Mouse (Mus musculus) layer of hippocampus, postnatal 14 days (tissue): ENCODE measurements around the gene Pidd1. TPM values are rescaled to one million over a fixed set of nuclear protein-coding genes. Genes with fewer than 3 reads are reported as not detected.

ENCODE experiments used
- DNase-seq, 2 experiments: peaks; one replicate each; pipeline ENCODE4 v3.0.0; 2021 to 2022; ENCODE audit warnings: low spot score in 2 of 2, mixed read lengths in 1 of 2
- total RNA-seq, 2 experiments: library from RNA; stranded (reverse); gene quantifications; 2 replicates each; pipeline ENCODE4 v1.2.3; 2021

Pidd1 gene
- total RNA-seq, 2 experiments from 2014 or later, result 1.9 TPM

DNA sequence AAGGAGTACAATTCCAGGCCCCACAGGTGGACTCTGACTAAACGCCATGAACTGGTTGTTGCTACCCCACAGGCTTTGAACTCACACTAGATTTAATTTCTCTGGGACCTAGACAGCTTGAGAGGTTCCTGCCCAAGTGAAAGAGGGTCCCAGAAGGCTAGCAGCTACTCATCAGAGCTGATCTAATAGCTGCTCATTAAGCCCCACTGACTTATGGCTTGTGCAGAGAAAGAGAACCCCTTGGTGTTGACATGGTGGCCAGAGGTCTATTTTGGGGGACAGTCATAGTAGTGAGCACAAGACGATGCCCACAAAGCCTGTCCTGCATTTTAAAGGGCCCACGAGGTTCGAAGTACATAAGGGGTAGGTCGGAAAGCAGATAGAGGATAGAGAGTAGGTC is 30.3 kb upstream of the Pidd1 start:
- no peak for DNase-seq

- DNase-seq, result no peak
These were observed 28.9 kb upstream of the Pidd1 start for GRCm38 (mm10) chr7:141472763-141473162.

DNA sequence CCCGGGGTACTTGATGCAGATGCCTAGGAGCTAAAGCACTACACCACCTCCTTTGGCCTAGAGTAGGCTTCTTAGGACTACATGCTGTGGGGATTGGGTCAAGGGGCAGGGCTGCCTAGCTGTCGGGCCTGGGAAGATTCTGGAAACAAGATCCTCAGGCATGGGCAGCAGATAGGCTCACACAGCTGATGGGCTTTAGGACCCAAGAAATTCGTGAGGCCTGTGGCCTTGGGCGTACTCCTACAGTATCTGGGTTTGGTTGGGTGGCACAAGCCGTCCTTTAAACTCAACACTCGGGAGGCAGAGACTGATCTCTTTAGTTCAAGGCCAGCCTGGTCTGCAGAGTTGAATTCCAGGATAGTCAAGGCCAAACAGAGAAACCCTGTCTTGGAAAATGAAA is 28.4 kb upstream of the Pidd1 start:
- DNase-seq, result no peak

- no peak for DNase-seq
These were observed 27.4 kb upstream of the Pidd1 start for GRCm38 (mm10) chr7:141471236-141471635.

GRCm38 (mm10) chr7:141470637-141470944 is 26.8 kb upstream of the Pidd1 start:
- DNase-seq, result no peak

DNA sequence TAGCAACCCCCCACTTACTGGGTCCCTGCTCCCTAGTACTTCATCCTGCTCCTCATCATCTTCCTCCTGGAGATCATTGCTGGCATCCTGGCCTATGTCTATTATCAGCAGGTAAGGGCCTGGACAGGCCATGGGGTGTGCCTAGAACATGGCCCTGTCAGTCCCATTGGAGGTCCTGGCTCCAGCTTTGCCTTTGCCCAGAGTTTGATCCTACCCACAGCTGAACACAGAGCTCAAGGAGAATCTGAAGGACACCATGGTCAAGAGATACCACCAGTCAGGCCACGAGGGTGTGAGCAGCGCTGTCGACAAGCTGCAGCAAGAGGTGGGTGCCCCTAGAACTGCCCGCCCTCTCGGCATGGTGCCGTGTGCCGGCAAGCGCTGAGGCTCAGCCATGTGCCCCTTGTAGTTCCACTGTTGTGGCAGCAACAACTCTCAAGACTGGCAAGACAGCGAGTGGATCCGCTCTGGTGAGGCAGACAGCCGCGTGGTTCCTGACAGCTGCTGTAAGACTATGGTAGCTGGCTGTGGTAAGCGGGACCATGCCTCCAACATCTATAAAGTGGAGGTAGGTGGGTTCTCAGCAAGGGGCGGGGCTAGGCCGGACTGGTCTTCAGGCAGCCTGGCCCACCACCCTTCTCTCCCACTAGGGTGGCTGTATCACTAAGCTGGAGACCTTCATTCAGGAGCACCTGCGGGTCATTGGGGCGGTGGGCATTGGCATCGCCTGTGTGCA is 26.2 kb upstream of the Pidd1 start:
- no peak for DNase-seq

DNA sequence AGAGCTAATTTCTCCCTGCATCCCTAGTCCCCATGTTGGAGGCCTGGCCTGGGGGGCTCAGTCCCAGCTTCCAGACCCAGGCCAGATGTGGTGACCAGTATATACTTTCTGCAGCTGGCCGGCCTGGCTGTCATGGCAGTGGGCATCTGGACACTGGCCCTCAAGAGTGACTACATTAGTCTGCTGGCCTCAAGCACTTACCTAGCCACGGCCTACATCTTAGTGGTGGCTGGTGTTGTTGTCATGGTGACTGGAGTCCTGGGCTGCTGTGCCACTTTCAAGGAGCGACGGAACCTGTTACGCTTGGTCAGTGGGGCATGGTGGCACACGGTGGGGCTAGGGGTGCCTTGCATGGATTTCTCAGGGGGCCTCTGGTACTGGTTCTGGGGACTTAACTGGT is 25.5 kb upstream of the Pidd1 start:
- no peak for DNase-seq

DNA sequence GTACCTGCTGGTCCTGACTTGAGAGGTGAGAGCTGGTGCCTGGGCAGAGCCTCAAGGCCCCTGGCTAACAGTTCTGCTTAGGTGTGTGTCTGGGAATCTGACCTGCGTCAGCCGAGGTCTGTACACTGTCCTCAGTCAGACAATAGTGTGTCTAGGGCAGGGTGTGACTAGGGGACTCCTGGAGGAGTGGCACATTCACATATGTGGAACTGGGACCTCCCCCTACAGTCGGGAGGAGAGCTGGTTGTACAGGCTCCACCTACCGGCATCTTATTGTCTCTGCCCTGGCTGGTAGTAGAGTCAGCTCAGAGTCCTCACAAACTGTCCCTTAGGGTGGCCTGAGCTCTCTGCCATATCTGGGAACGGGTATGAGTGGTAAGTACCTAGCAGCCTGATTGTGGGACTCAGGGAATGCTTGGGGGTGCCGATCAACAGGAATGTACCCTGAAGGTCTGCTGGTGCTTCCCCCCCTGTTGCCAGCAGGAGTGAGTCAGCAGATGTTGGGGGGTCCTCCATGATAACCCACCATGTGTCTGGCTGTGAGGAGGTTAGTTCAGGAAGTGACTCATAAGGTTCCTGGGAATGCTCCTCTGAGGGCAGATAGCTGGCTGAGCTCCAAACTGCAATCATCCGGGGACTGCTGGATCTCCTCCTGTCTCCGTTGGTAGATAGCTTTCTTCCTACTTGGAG is 24.8 kb upstream of the Pidd1 start:
- peak in 1 of 2 experiments; percentile 61 for DNase-seq

DNA sequence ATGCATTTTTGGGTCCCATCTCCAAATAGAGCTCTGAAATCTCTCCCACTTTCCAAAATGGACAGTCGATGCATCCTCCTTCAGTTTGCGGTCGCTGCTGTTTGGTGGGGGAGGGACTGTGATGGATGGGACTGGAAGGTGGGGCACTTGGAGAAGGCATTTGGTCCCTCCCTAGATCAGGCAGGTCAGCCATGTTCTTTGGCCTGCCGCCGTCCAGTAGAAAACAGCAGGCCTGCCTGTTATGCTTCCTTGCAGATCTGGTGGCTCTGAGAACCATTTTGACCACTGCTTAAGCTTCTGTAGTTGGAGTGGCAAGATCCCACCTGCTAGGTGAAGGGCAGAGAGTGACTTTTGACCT is 24.3 kb upstream of the Pidd1 start:
- no peak for DNase-seq

- DNase-seq, result peak in 1 of 2 experiments; percentile 54
These were observed 23.6 kb upstream of the Pidd1 start, which contains the start of gene Cd151 for GRCm38 (mm10) chr7:141467230-141468030. Gene Cd151 (plus strand): TSS chr7:141467392.

- no peak for DNase-seq
These were observed 22.9 kb upstream of the Pidd1 start for GRCm38 (mm10) chr7:141466607-141467148.

DNA sequence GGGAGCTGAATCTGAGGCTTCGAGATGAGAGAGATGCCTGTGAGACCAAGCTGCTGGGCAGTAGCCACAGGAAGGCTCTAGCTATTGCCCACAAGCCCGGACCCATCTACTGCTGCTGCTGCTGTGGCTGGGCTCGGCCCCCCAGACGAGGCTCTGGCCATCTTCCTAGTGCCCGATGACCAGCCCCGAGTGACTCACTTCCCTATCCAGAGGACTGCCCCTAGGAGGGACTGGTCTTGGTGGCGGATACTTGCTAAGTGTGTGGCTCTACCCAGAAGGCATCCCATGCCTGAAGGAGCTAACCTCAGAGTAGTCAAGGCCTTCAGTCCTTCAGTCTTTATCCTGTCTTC is 22.2 kb upstream of the Pidd1 start:
- no peak for DNase-seq

DNA sequence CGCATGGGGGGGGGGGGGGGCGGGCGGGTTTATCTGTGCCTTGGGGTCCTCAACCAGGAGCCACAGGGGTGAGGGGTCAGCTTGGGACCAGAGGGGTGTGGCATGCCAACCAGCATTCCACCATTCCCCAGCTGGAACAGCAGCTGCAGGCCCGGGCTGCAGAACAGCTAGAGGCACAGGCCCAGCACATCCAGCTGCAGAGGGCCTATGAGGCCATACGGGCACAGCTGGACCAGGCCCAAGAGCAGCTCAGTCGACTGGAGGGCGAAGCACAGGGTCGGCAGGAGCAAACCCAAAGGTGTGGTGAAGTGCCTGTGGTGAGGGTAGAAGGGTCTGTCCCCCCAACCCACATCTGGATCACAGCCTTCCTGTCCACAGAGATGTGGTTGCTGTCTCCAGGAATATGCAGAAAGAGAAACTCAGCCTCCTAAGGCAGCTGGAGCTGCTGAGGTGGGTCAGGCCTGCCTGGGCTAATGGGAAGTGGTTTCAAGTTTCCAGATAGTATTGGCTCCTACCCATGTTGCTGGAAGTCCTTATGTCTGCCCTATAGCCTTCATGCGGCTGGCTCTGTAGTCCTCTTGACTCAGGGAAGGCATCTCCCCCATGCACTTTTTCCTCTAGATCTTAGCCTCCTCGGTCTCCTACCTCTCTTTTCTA is 21.7 kb upstream of the Pidd1 start:
- DNase-seq, result no peak

GRCm38 (mm10) chr7:141464603-141465201 is 20.9 kb upstream of the Pidd1 start:
- no peak for DNase-seq

DNA sequence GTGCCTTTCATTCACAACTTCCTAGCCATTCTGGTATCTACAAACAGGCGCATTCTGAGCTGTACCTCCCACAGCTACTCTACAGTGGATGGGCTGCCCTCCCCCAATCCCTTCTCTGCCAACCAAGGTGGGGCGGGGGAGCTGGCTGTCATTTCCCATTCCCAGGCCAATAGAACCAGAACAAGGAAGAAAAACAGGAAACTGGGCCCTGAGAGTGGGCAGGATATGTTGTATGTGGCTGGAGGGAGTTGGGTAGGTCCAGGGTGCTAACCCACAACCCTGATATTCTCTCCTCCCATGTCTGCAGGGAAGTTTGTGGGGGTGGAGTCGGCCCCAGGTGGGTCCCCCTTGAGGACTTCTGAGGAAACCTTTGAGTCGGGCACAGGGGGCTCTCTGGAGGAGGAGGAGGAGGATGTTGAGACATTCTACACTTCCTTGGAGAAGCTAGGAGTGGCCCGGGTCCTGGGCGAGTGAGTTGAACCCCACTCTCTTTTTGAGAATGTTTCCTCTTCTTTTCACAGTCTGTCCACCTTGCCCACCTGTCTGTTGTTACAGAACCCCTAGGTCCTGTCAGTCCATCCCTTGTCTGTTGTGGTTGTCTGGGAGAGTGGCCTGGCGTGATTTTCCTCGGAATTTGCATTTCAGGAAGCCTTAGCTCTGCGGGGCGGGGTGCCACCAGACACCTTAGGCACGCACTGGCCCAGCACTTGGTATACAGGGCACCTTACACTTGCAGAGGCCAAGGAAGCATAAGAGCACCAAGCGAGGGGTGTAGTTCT is 20.2 kb upstream of the Pidd1 start:
- DNase-seq, result no peak

- DNase-seq, result no peak
These were observed 18.6 kb upstream of the Pidd1 start for GRCm38 (mm10) chr7:141462333-141462821.

- no peak for DNase-seq
These were observed 17.9 kb upstream of the Pidd1 start for GRCm38 (mm10) chr7:141461521-141462332.

GRCm38 (mm10) chr7:141460391-141461113 is 16.7 kb upstream of the Pidd1 start, which contains the start of gene Cracr2b:
Gene Cracr2b (plus strand): TSS chr7:141461094.
- no peak for DNase-seq
